Mouse (Mus musculus) hindbrain, embryonic 14.5 days (tissue): ENCODE results near the gene Cdc42se1. TPM values are rescaled to one million over a fixed set of nuclear protein-coding genes. Genes with fewer than 3 reads are reported as not detected.

Source experiments
- ATAC-seq: fragments of 200-750 bp; cut with Nextera tagmentation; 2 replicates; pipeline ENCODE4 v1.8.0; 2017; ENCODE audit warnings: moderate number of reproducible peaks, mild to moderate bottlenecking, moderate TSS enrichment, moderate library complexity; ENCODE audit not compliant: low FRiP score
- DNase-seq: peaks from one replicate; pipeline ENCODE4 v3.0.0-alpha.2; 2015; ENCODE audit warnings: low spot score
- H3K27ac ChIP-seq: fragments of 300-500 bp; sonication (generic); 2 replicates; pipeline ENCODE4 v1.5.1; 2014; ENCODE audit warnings: mild to moderate bottlenecking, moderate library complexity
- H3K27me3 ChIP-seq: fragments of 300-500 bp; sonication (generic); 2 replicates; pipeline ENCODE4 v1.6.1; 2014; ENCODE audit warnings: mild to moderate bottlenecking, low read length, mixed read lengths; ENCODE audit not compliant: control insufficient read depth, insufficient read depth
- H3K36me3 ChIP-seq: fragments of 300-500 bp; sonication (generic); replicated peaks from 2 replicates; pipeline ENCODE4 v1.6.1; 2014; ENCODE audit not compliant: control insufficient read depth, insufficient read depth
- H3K4me1 ChIP-seq: fragments of 300-500 bp; sonication (generic); replicated peaks from 2 replicates; pipeline ENCODE4 v1.6.1; 2014; ENCODE audit warnings: antibody characterized with exemption, low read length, mixed read lengths; ENCODE audit not compliant: control insufficient read depth, insufficient read depth
- H3K4me2 ChIP-seq: fragments of 300-500 bp; sonication (generic); replicated peaks from 2 replicates; pipeline ENCODE4 v1.6.1; 2014; ENCODE audit warnings: mild to moderate bottlenecking, moderate library complexity
- H3K4me3 ChIP-seq: fragments of 300-500 bp; sonication (generic); replicated peaks from 2 replicates; pipeline ENCODE4 v1.5.1; 2014; ENCODE audit warnings: mild to moderate bottlenecking, low read length
- H3K9ac ChIP-seq: fragments of 300-500 bp; sonication (generic); 2 replicates; pipeline ENCODE4 v1.6.1; 2014
- H3K9me3 ChIP-seq: fragments of 300-500 bp; sonication (generic); 2 replicates; pipeline ENCODE4 v1.6.1; 2016; ENCODE audit warnings: low read length; ENCODE audit not compliant: control insufficient read depth
- WGBS: fragments of 180-500 bp; shearing (Covaris S2); extraction: QIAGEN DNeasy Blood & Tissue Kit; methylation state at CpG from one replicate; pipeline ENCODE4 v1.1.7; 2014; 5-methylcytosine and 5-hydroxymethylcytosine counted together
- polyA plus RNA-seq: library from polyadenylated mRNA; unstranded; fragments of >200 nt; fragmentation: Nextera tagmentation; extraction: Ambion mirVana; gene quantifications from 2 replicates; pipeline ENCODE4 v1.2.1, GENCODE M21; 2014

The Cdc42se1 gene
- polyA plus RNA-seq, 1 experiment from 2014 or later, result 65.0 TPM

DNA sequence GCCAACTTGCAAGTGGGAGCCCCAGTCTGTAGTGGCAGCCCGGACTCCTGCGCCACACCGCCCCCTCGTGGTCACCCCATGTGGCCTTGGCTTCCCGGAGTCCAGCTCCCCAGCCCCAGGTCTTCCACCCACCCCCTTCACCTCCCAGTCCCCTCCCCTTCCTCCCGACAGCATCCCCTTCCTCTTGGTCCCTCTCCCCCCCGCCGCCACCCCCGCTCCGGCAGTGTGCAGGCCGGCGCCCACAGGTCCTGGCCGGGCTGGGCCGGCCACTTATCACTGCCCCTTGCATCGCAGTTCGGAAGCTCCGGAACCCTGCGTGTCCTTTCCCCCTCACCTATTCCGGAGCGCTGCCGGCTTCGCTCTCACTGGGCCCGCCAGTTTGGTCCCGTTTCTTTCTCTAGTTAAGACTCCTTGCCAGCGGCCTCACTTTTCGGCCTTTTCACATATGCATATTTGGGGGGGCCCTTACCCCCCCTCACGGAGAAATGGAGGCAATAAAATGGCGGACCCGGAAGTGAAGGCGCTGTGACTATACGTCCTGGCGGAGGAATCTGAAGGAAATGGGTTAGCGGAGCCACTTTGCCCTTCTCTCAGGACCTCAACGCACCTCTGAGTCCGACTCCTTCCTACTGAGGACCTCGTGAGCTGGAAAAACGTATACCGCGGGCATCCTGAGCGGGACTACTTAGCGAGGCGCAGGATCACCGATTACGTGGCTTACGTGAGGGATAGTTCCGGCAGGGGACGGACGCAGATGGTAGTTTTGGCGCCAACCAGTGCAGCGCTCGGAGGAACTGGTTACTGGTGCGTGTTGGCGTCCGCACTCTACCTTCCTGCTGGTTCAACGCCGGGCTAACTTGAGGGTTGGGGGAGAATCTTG, 11.0 kb upstream of the Cdc42se1 start, which contains the start of gene Gabpb2:
Gene Gabpb2, minus strand, starts transcription at position 662 of the 880 bp plus-strand sequence.
- Histone ChIP-seq H3K27me3 (no peaks in the 10 kb centered on the region), H3K4me1 (0 out of 2 replicates have a peak, but pooled peaks cover 12% of the 10 kb centered on the region), H3K4me3 (peak within 1 kb of the TSS; percentile 66), H3K36me3 (peaks cover 53% of the 10 kb centered on the region), H3K4me2 (peak within 1 kb of the TSS; percentile 68), H3K9me3 (no peaks in the 10 kb centered on the region), H3K9ac (peak within 1 kb of the TSS; percentile 92), H3K27ac (peak within 1 kb of the TSS; percentile 93)
- WGBS, result under 1% methylated on average over 56 of the region's 56 CpGs
- DNase-seq (peak; percentile 84), ATAC-seq (peak; percentile 90)

DNA sequence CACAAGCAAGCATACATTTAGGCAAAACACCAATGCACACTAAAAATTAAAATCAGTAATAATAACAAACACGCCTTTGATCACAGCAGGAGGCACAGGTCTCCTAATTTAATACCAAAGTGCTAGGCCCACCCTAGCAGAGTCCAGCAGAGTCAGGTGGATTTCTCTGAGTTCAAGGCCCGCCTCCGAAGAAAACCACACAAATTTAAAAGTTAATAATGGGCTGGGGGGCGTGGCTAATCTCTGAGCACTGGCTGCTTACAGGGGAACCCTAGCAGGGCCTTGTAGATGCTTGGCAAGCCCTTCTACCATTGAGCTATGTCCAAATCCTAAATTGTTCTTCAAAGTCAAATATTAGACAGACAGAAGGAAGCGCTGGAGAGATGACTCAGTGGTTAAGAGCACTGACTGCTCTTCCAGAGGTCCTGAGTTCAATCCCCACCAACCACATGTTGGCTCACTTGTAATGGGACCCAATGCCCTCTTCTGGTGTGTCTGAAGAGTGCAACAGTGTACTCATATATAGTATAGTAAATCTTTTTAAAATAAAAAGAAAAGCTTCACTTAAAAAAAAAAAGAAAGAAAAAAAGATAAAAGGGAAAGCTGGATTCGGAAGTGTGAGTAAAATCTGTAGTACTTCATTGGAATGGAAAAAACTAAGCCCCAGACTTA, 9.9 kb upstream of the Cdc42se1 start:
- no peak for DNase-seq
- no peaks in the 10 kb centered on the region for H3K9me3 ChIP-seq
- H3K36me3 ChIP-seq, result peaks cover 64% of the 10 kb centered on the region
- H3K4me2 ChIP-seq, result peak overlapping the region; percentile 68
- H3K27ac ChIP-seq, result peak overlapping the region; percentile 93; the same call in 1 of the 2 replicates
- no peak overlapping the region for H3K9ac ChIP-seq
- WGBS, result 82% methylated on average over 6 of the region's 6 CpGs
- no peaks in the 10 kb centered on the region for H3K27me3 ChIP-seq
- peak overlapping the region; percentile 66 for H3K4me3 ChIP-seq
- 0 out of 2 replicates have a peak, but pooled peaks cover 12% of the 10 kb centered on the region for H3K4me1 ChIP-seq
- no peak for ATAC-seq

DNA sequence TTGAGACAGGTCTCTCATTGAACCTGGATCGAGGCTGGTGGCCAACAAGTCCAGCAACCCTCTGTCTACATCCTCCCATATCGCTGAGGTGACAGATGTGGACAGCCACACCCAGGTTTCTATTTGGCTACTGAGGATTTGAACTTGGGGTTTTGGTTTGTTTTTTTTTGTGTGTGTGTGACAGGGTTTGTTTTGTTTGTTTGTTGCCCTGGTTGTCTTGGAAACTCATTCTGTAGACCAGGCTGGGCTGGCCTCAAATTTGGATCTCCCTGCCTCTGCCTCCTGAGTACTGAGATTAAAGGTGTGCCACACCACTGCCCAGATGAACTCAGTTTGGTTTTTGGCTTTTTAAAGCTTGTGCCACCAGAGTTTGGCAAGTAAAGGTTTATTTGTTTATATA, 5.5 kb upstream of the Cdc42se1 start:
- H3K36me3 ChIP-seq, result peaks cover 76% of the 10 kb centered on the region
- H3K27ac ChIP-seq, result no peak overlapping the region
- H3K9me3 ChIP-seq, result no peaks in the 10 kb centered on the region
- no peak overlapping the region for H3K4me2 ChIP-seq
- no peak for DNase-seq
- no peak overlapping the region for H3K4me3 ChIP-seq
- 93% methylated on average over 2 of the region's 2 CpGs for WGBS
- no peaks in the 10 kb centered on the region for H3K27me3 ChIP-seq
- H3K4me1 ChIP-seq, result peaks cover 32% of the 10 kb centered on the region
- no peak overlapping the region for H3K9ac ChIP-seq
- ATAC-seq, result no peak

DNA sequence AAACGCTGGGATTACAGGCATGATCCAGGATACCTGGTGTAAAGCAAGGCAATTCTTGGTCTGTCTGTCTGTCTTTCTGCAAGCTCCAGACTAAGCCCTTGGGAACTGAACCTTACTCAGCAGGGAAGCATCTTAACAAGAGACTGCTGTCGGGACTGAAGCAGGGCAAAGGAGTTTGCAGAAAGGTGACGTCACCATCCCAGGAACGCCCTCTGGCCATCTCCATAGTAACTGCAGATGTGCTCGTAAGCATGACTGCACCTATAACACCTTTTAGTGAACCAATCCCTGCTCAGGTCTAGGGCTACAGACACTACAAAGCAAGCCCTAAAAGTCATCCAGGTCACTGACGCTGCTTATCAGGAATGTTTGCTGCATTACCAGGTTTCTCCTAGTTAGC, 4.2 kb upstream of the Cdc42se1 start:
- H3K4me2 ChIP-seq, result peak overlapping the region; percentile 30
- DNase-seq, result peak; percentile 50
- no peak overlapping the region for H3K27ac ChIP-seq
- no peak for ATAC-seq
- no peak overlapping the region for H3K4me3 ChIP-seq
- H3K36me3 ChIP-seq, result peaks cover 68% of the 10 kb centered on the region
- H3K27me3 ChIP-seq, result no peaks in the 10 kb centered on the region
- H3K4me1 ChIP-seq, result peaks cover 29% of the 10 kb centered on the region
- no peaks in the 10 kb centered on the region for H3K9me3 ChIP-seq
- H3K9ac ChIP-seq, result no peak overlapping the region
- WGBS, result 28% methylated on average over 6 of the region's 6 CpGs

DNA sequence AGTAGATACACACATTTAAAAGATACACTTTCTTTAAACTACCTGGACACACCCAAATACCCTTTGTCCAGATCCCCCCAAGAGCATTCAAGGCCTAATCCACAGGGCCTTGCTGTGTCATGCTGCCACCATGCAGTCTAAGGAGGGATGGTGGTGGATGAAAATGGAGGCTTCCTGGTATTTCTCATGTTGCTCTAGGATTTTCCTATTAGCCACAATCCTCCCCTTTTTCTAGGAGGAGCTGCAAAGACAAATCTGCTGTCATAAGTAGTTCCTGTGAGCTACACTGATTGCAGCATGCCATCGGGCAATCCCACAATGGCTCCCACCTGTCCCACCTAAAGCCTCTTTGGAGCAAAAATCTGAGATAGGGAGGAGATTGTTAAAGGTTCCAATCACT, 1.3 kb upstream of the Cdc42se1 start:
- Histone ChIP-seq H3K27me3 (no peaks in the 10 kb centered on the region), H3K4me1 (peaks cover 51% of the 10 kb centered on the region), H3K4me3 (peak overlapping the region; percentile 67), H3K4me2 (peak overlapping the region; percentile 70), H3K9ac (peak overlapping the region; percentile 86), H3K36me3 (peaks cover 48% of the 10 kb centered on the region), H3K27ac (peak overlapping the region; percentile 98), H3K9me3 (no peaks in the 10 kb centered on the region)
- 4% methylated on average over 1 of the region's 1 CpGs for WGBS
- DNase-seq, result peak; percentile 60
- ATAC-seq, result no peak

DNA sequence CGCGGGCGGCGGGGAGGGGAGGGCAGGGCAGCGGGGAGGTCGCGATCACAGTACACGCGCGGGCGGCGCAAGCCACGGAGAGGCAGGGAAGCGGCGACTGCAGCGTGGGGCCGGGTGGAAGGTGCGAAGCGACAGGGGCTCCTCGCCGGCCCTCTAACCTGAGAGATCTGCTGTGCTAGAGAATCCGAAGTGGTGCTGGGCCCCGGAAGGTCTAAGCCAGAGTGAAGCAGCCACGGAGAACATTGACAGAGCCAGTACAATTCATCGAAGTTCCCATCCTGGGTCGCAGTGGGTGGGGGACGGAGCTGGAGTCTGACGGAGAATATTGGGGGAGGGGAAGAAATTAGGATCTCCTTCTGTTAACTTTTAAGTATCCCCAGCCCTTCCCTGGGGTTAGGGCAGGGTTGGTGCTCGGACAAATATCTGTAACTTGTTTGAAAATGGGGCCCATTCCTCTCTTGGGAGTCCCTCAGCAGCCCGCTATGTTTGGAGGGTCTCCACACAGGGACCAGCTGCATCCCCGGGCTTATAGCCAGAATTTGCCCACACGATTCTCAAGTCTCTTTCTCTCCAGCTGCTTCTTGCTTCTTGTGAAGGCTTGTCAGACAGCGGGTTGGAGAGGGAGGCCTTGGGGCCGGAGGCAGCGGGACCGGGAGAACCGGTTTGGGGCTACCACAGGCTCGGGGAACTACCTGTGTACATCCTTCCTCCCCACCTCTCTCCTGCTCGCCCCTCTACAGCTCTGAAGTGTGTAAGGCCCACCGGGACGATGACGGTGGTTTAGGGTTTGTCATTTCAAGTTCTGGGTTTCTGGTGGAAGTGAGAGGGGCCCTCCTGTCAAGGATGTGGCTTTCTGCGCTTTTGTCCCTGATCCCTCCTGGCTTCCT, 605 bp downstream of the Cdc42se1 start:
- peak overlapping the region; percentile 70 for H3K4me2 ChIP-seq
- H3K9me3 ChIP-seq, result no peaks in the 10 kb centered on the region
- H3K27me3 ChIP-seq, result no peaks in the 10 kb centered on the region
- peaks cover 48% of the 10 kb centered on the region for H3K36me3 ChIP-seq
- peak; percentile 51 for DNase-seq
- peak overlapping the region; percentile 86 for H3K9ac ChIP-seq
- H3K4me3 ChIP-seq, result peak overlapping the region; percentile 67
- ATAC-seq, result no peak; the same call in none of the 2 replicates
- peak overlapping the region; percentile 98 for H3K27ac ChIP-seq
- H3K4me1 ChIP-seq, result peaks cover 50% of the 10 kb centered on the region
- 1% methylated on average over 41 of the region's 43 CpGs for WGBS

DNA sequence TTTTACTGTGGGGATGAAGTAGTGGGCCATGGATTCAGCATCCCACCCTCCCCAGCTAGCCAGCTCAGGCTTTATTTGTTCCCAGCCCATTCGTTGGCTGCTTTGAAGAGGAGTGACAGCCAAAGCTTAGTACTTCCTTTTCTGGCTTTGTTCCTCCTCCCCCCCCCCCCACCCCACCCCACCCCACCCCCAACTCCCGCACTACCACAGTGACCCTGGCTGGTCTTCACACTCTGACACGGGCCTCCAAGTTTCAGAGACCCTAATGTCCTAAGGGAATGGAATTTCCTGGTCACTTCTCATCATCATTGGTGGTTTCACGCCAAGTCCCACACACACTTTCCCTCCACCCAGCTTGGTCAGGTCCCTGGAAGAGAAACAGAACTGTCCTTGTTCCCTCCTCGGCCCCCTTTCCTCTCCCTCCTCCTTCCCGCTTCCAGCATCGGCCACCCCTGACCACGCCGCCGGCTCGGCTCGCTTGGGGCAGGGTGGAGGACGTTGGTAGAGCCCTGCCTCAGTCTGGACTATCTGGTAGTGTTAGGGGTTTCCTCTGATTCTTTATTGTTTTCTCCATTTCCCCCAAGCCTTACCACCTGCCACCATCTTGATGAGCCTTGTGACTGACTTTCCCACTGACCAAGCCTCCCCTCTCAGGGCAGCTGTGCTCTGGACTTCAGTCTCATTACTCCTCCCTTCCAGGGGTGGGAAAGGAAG, 1.4 kb downstream of the Cdc42se1 start:
- Histone ChIP-seq H3K27ac (peak overlapping the region; percentile 98), H3K4me1 (peaks cover 42% of the 10 kb centered on the region), H3K4me2 (peak overlapping the region; percentile 70), H3K27me3 (no peaks in the 10 kb centered on the region), H3K36me3 (peaks cover 48% of the 10 kb centered on the region), H3K4me3 (peak overlapping the region; percentile 67), H3K9me3 (no peaks in the 10 kb centered on the region), H3K9ac (peak overlapping the region; percentile 86)
- DNase-seq (peak; percentile 31), ATAC-seq (no peak)
- WGBS, result 0% methylated on average over 13 of the region's 13 CpGs

DNA sequence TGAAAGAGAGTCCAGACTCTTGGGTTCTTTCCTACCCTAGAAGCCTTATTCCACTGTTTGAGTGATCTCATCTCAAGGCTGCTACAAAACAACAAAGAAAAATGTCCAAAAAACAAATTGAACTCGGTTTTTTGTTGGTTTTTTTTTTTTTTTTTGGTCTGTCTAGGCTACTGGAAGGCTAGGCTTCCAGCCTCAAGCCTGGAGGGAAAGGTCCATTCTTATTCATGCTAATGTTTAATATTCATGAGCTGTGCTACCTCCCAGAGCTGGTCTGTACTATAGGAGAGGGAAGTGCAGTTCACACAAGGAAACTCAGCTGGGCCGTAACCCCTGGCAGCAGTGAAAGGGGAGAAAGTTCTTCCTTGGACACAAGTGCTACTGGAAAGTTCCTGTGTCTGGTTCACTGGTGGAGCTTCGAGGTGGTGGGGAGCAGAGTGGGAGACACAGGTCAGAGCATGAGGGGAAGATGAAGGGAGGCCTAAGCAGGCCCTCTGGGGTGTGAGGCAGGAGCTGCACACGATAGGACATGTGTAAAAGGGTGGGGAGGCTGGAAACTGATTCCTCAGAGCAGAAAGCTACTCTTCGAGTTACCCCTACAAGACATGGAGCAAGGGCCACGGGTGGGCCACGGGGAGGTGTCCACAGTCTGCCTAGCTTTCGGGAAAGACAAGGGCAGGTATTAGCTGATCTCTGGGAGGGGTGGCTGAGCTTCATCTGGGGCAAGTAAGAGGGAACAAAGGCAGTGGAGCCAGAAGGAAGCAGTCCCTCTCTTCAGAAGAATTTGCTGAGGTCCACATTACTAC, 2.2 kb downstream of the Cdc42se1 start:
- peak overlapping the region; percentile 70 for H3K4me2 ChIP-seq
- ATAC-seq (peak; percentile 29; the same call in 1 of the 2 replicates), DNase-seq (peak; percentile 32)
- peak overlapping the region; percentile 98 for H3K27ac ChIP-seq
- H3K4me1 ChIP-seq, result peaks cover 36% of the 10 kb centered on the region
- H3K4me3 ChIP-seq, result peak overlapping the region; percentile 67
- H3K36me3 ChIP-seq, result peaks cover 48% of the 10 kb centered on the region
- H3K27me3 ChIP-seq, result no peaks in the 10 kb centered on the region
- 34% methylated on average over 8 of the region's 8 CpGs for WGBS
- peak overlapping the region; percentile 86 for H3K9ac ChIP-seq
- H3K9me3 ChIP-seq, result no peaks in the 10 kb centered on the region
